In the genomic region with DNA sequence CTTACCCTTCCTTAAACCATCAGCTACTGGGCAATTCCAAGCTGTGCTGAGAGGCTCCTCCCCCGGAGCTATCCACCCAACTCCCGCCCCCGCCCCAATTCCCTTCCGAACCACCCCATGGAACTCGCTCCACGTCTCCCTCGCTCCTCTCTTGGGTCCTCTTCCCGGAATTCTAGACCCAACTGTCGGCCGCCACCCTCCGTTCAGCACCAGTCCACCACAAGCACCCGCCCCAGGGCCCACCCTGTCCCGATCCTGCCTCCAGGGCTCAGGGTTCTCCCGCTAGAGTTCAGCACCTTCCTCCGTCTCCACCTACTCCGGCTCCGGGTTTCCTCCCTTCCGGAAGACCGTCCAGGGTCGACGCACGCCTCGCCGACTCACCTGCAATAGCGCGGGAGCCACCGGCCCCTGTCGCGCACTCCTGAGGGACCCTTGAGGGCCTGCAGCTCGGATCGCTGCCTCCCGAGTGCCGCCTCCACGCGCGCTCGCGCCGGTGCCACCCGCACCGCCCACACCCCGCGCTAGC, we compare ENCODE assay signal across 8 mouse cellular contexts. TPM values are rescaled to one million over a fixed set of nuclear protein-coding genes. Genes with fewer than 3 reads are reported as not detected.
A peak's percentile ranks its signal among the peaks of the same experiment; 100 is the strongest.
DNase-seq lines count a peak whose midpoint lies in the region; ATAC-seq and TF ChIP-seq lines count a peak whose summit lies in the region.

No protein-coding gene starts in this region.

- H3K4me1 ChIP-seq in brown adipose tissue, adult 24 weeks (ENCODE audit: control insufficient read depth, insufficient read depth, insufficient read length, low read length), result peaks cover 17% of the 10 kb centered on the region
- H3K4me1 ChIP-seq in intestine, embryonic 15.5 days (replicated peaks), result peaks cover 67% of the 10 kb centered on the region
- H3K4me1 ChIP-seq in midbrain, embryonic 14.5 days (ENCODE audit: control insufficient read depth, insufficient read depth, low read length), result peaks cover 16% of the 10 kb centered on the region

- ATAC-seq in intestine, embryonic 15.5 days, result peak; percentile 65
- no peak; the same call in none of the 2 replicates for ATAC-seq in midbrain, embryonic 14.5 days (ENCODE audit: low FRiP score, low TSS enrichment)

- TF ChIP-seq CTCF in gastrocnemius, adult 2 months (IDR thresholded peaks at IDR 0.05), result no peak

- H3K4me3 ChIP-seq in gastrocnemius, adult 2 months, result peak overlapping the region; percentile 89
- peak overlapping the region; percentile 64 for H3K4me3 ChIP-seq in brown adipose tissue, adult 24 weeks (ENCODE audit: insufficient read depth, low read depth, low read length)
- H3K4me3 ChIP-seq in intestine, embryonic 15.5 days (replicated peaks), result peak overlapping the region; percentile 74
- peak overlapping the region; percentile 61 for H3K4me3 ChIP-seq in midbrain, embryonic 14.5 days (replicated peaks; ENCODE audit: low read depth, low read length)

- H3K9me3 ChIP-seq in intestine, embryonic 15.5 days, result no peaks in the 10 kb centered on the region
- no peaks in the 10 kb centered on the region for H3K9me3 ChIP-seq in midbrain, embryonic 14.5 days (ENCODE audit: control insufficient read depth, low read length)

- peak overlapping the region; percentile 66 for H3K9ac ChIP-seq in intestine, embryonic 15.5 days
- peak overlapping the region; percentile 59 for H3K9ac ChIP-seq in midbrain, embryonic 14.5 days (replicated peaks; ENCODE audit: low read length)

- H3K27ac ChIP-seq in gastrocnemius, adult 2 months, result peak overlapping the region; percentile 79
- H3K27ac ChIP-seq in brown adipose tissue, adult 24 weeks (replicated peaks; ENCODE audit: low read depth, low read length), result no peak overlapping the region
- peak overlapping the region; percentile 85 for H3K27ac ChIP-seq in intestine, embryonic 15.5 days
- H3K27ac ChIP-seq in midbrain, embryonic 14.5 days (replicated peaks; ENCODE audit: low read depth, low read length), result peak overlapping the region; percentile 73

- 0% methylated on average over 43 of the region's 43 CpGs for WGBS in intestine, embryonic 15.5 days
- 0% methylated on average over 43 of the region's 43 CpGs for WGBS in midbrain, embryonic 14.5 days

- peak overlapping the region; percentile 90 for H3K4me2 ChIP-seq in intestine, embryonic 15.5 days (replicated peaks)
- H3K4me2 ChIP-seq in midbrain, embryonic 14.5 days (ENCODE audit: low read length), result peak overlapping the region; percentile 95

- H3K36me3 ChIP-seq in intestine, embryonic 15.5 days, result no peaks in the 10 kb centered on the region
- no peaks in the 10 kb centered on the region for H3K36me3 ChIP-seq in midbrain, embryonic 14.5 days (ENCODE audit: control insufficient read depth, insufficient read depth, low read length)

- no peak for DNase-seq in gastrocnemius, adult 2 months
- no peak for DNase-seq in gastrocnemius, postnatal 4 days (ENCODE audit: low spot score in 2 of 2)
- peak; percentile 80 for DNase-seq in 3T3-L1 (ENCODE audit: low read depth, low spot score)
- DNase-seq in midbrain, embryonic 14.5 days, result no peak
- DNase-seq in thymus, postnatal 10 days (ENCODE audit: low spot score in 2 of 2), result no peak
- no peak for DNase-seq in left cerebral cortex, postnatal 10 days (ENCODE audit: extremely low spot score in 1 of 2, low spot score in 2 of 2)

- intact Hi-C loops in gastrocnemius, adult 2 months (cut with DNase I), result no loop called here
- intact Hi-C loops in left cerebral cortex, postnatal 10 days (cut with DNase I), result loop anchor here (5.0 kb wide), 1 partner anchor 35 kb away; no protein-coding TSS in a partner anchor

- H3K27me3 ChIP-seq in intestine, embryonic 15.5 days (replicated peaks), result no peaks in the 10 kb centered on the region
- peaks cover 13% of the 10 kb centered on the region; the same call in 1 of the 2 replicates for H3K27me3 ChIP-seq in midbrain, embryonic 14.5 days (ENCODE audit: control insufficient read depth, insufficient read depth, low read length)

RNA-seq across cellular contexts. Expression of gene Baiap2, which starts 0.3 kb away (rescaled TPM):
- 1 to 10 TPM; 1.5 to 2.0 TPM for total RNA-seq in gastrocnemius, adult 2 months (2021)
- 1 to 10 TPM; 8.1 to 8.5 TPM for total RNA-seq in gastrocnemius, postnatal 4 days (2021)
- polyA plus RNA-seq in brown adipose tissue, adult 24 weeks (2012; ENCODE audit: insufficient read depth, insufficient read length, missing spikeins), result 2.7 and 5.5 TPM in 2 replicates
- 12.0 and 13.1 TPM in 2 replicates for polyA plus RNA-seq in intestine, embryonic 15.5 days (2015; fragmentation: Nextera tagmentation; extraction: Ambion mirVana)
- polyA plus RNA-seq in midbrain, embryonic 14.5 days (2014; fragmentation: Nextera tagmentation; extraction: Ambion mirVana), result 11.0 and 11.2 TPM in 2 replicates
- 100 to 1,000 TPM; 116 to 122 TPM for total RNA-seq in left cerebral cortex, postnatal 10 days (2021)

RNA-seq across cellular contexts. Expression of gene Chmp6, which starts 29.0 kb away (rescaled TPM):
- 10 to 100 TPM; 29.6 to 31.3 TPM for total RNA-seq in gastrocnemius, adult 2 months (2021)
- 10 to 100 TPM; 37.3 to 37.9 TPM for total RNA-seq in gastrocnemius, postnatal 4 days (2021)
- polyA plus RNA-seq in brown adipose tissue, adult 24 weeks (2012; ENCODE audit: insufficient read depth, insufficient read length, missing spikeins), result 18.2 and 22.0 TPM in 2 replicates
- 88.0 and 91.1 TPM in 2 replicates for polyA plus RNA-seq in intestine, embryonic 15.5 days (2015; fragmentation: Nextera tagmentation; extraction: Ambion mirVana)
- 100 and 104 TPM in 2 replicates for polyA plus RNA-seq in midbrain, embryonic 14.5 days (2014; fragmentation: Nextera tagmentation; extraction: Ambion mirVana)
- total RNA-seq in left cerebral cortex, postnatal 10 days (2021), result 10 to 100 TPM; 43.0 to 46.9 TPM

Comparison
In these comparisons a context has a peak if more than half of its experiments do, and no peak if none do; other contexts are left out.
1. RNA of gene Baiap2, which starts 0.3 kb away (total RNA-seq): 116 to 122 TPM in left cerebral cortex, postnatal 10 days; 8.1 to 8.5 TPM in gastrocnemius, postnatal 4 days and 1.5 to 2.0 TPM in gastrocnemius, adult 2 months; every median in the first group is over 10 times any median in the second.
2. Peak in every context shown above with its lines, with median percentiles within 50 percentile points of each other: H3K4me3 ChIP-seq.